Mouse (Mus musculus): ENCODE data around the gene Slc38a3. TPM values are rescaled to one million over a fixed set of nuclear protein-coding genes. Genes with fewer than 3 reads are reported as not detected.

Gene Slc38a3
- total and polyA plus RNA-seq, 2 experiments from 2014 or later = 38.7 to 60.9 TPM

GRCm38 (mm10) chr9:107695441-107696105 lies 26.2 kb upstream of the Slc38a3 start:
- DNase-seq (no peak), ATAC-seq (no peak)
- Histone ChIP-seq H3K4me1 (ENCODE audit: insufficient read depth) (peaks cover 20% of the 10 kb centered on the region), H3K4me2 (ENCODE audit: low read depth) (no peak overlapping the region), H3K27ac (ENCODE audit: low read depth, low read length) (no peak overlapping the region), H3K27me3 (ENCODE audit: insufficient read depth, low read length) (no peaks in the 10 kb centered on the region), H3K9ac (no peak overlapping the region), H3K4me3 (ENCODE audit: low read depth, low read length) (no peak overlapping the region), H3K9me3 (ENCODE audit: low read length) (no peaks in the 10 kb centered on the region), H3K36me3 (ENCODE audit: insufficient read depth) (peaks cover 21% of the 10 kb centered on the region; the same call in 1 of the 2 replicates)
- TF ChIP-seq CTCF (IDR thresholded peaks at IDR 0.05; ENCODE audit: low read depth) = no peak
- WGBS = 91% methylated on average over 12 of the region's 12 CpGs

GRCm38 (mm10) chr9:107694627-107695026 lies 25.3 kb upstream of the Slc38a3 start:
- no peak for ATAC-seq
- no peak for DNase-seq
- Histone ChIP-seq H3K4me3 (ENCODE audit: low read depth, low read length) (no peak overlapping the region), H3K4me1 (ENCODE audit: insufficient read depth) (peaks cover 15% of the 10 kb centered on the region), H3K4me2 (ENCODE audit: low read depth) (no peak overlapping the region), H3K9ac (no peak overlapping the region), H3K27me3 (ENCODE audit: insufficient read depth, low read length) (no peaks in the 10 kb centered on the region), H3K9me3 (ENCODE audit: low read length) (no peaks in the 10 kb centered on the region), H3K27ac (ENCODE audit: low read depth, low read length) (no peak overlapping the region), H3K36me3 (ENCODE audit: insufficient read depth) (peaks cover 28% of the 10 kb centered on the region)
- no peak for TF ChIP-seq CTCF (IDR thresholded peaks at IDR 0.05; ENCODE audit: low read depth)
- 83% methylated on average over 7 of the region's 7 CpGs for WGBS

- no peak overlapping the region for H3K4me2 ChIP-seq (ENCODE audit: low read depth)
- peaks cover 29% of the 10 kb centered on the region for H3K36me3 ChIP-seq (ENCODE audit: insufficient read depth)
- TF ChIP-seq CTCF (IDR thresholded peaks at IDR 0.05; ENCODE audit: low read depth) = peak; percentile 23; the same call in 1 of the 2 replicates
- ATAC-seq (0 out of 2 replicates have a peak, but pooled peaks have one; percentile 14), DNase-seq (no peak)
- no peaks in the 10 kb centered on the region for H3K27me3 ChIP-seq (ENCODE audit: insufficient read depth, low read length)
- no peak overlapping the region for H3K27ac ChIP-seq (ENCODE audit: low read depth, low read length)
- H3K9me3 ChIP-seq (ENCODE audit: low read length) = no peaks in the 10 kb centered on the region
- H3K4me3 ChIP-seq (ENCODE audit: low read depth, low read length) = no peak overlapping the region
- no peak overlapping the region for H3K9ac ChIP-seq
- peaks cover 6% of the 10 kb centered on the region for H3K4me1 ChIP-seq (ENCODE audit: insufficient read depth)
- 46% methylated on average over 4 of the region's 4 CpGs for WGBS
Measured at GRCm38 (mm10) chr9:107693433-107693987, 24.2 kb upstream of the Slc38a3 start.

DNA sequence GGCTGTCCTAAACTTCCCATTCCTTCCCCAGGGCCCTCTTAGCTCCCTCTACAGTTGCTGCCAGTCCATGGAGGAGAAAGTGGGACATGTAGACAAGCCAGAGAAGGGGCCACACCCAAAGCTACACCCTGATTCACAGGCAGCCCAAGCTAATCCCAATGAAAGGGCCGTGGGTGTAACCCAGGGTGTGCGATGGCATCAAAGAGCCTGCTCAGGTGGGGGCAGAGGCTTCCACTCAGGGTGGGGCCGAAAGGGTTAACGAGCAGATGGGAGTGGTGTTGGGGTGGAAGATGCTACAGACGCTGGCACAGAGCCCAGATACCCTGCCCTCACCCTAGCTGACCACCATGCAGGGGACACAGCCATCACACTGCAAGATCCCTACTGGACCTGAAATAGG lies 23.5 kb upstream of the Slc38a3 start:
- no peak overlapping the region for H3K4me2 ChIP-seq (ENCODE audit: low read depth)
- WGBS = 61% methylated on average over 5 of the region's 5 CpGs
- no peak overlapping the region for H3K9ac ChIP-seq
- H3K4me1 ChIP-seq (ENCODE audit: insufficient read depth) = no peaks in the 10 kb centered on the region
- DNase-seq (no peak), ATAC-seq (no peak)
- no peaks in the 10 kb centered on the region for H3K9me3 ChIP-seq (ENCODE audit: low read length)
- no peaks in the 10 kb centered on the region for H3K27me3 ChIP-seq (ENCODE audit: insufficient read depth, low read length)
- no peak overlapping the region for H3K27ac ChIP-seq (ENCODE audit: low read depth, low read length)
- no peak overlapping the region for H3K4me3 ChIP-seq (ENCODE audit: low read depth, low read length)
- TF ChIP-seq CTCF (IDR thresholded peaks at IDR 0.05; ENCODE audit: low read depth) = no peak
- peaks cover 34% of the 10 kb centered on the region for H3K36me3 ChIP-seq (ENCODE audit: insufficient read depth)

DNA sequence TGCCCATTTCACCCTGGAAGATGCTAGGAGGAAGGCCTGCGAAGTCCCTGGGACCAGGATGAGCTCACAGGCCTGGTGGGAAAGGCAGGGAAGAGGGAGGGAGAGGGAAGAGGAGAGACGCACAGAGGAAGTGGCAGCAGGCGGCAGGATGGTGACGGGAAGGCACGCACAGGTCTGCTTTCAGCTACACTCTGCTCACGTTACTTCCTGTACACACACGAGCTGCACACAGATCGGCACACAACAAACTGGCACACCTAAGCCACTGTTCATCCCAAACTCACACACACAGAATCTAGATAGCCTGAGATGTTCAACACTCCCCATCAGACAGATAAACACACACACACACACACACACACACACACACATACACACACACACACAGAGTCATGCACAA lies 21.1 kb upstream of the Slc38a3 start:
- H3K36me3 ChIP-seq (ENCODE audit: insufficient read depth) = peaks cover 54% of the 10 kb centered on the region
- DNase-seq (no peak), ATAC-seq (no peak)
- 78% methylated on average over 8 of the region's 8 CpGs for WGBS
- H3K9me3 ChIP-seq (ENCODE audit: low read length) = no peaks in the 10 kb centered on the region
- H3K4me3 ChIP-seq (ENCODE audit: low read depth, low read length) = no peak overlapping the region
- H3K4me2 ChIP-seq (ENCODE audit: low read depth) = no peak overlapping the region
- H3K27me3 ChIP-seq (ENCODE audit: insufficient read depth, low read length) = no peaks in the 10 kb centered on the region
- TF ChIP-seq CTCF (IDR thresholded peaks at IDR 0.05; ENCODE audit: low read depth) = no peak
- H3K9ac ChIP-seq = no peak overlapping the region
- no peaks in the 10 kb centered on the region for H3K4me1 ChIP-seq (ENCODE audit: insufficient read depth)
- H3K27ac ChIP-seq (ENCODE audit: low read depth, low read length) = no peak overlapping the region

DNA sequence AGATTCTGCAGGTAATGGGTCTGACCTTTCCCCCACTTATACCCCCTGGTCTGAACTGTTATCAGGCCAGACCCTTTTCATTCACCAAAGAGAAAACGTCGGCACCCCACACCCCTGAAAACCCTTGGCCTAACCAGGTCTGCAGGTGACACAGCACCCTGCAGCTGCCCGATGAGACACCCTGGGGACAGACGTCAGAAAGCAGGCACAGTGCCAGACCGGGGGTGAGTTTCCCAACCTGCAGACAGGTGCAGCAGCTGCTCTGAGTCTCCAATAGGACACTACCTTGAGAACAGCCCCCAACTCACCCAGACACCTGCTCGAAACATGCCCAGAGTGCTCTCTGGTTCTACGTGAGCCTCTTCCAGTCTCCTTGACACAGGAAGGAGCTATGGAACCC lies 19.6 kb upstream of the Slc38a3 start:
- no peak for DNase-seq
- Histone ChIP-seq H3K4me1 (ENCODE audit: insufficient read depth) (no peaks in the 10 kb centered on the region), H3K9ac (no peak overlapping the region), H3K4me2 (ENCODE audit: low read depth) (no peak overlapping the region), H3K27me3 (ENCODE audit: insufficient read depth, low read length) (no peaks in the 10 kb centered on the region), H3K36me3 (ENCODE audit: insufficient read depth) (peaks cover 68% of the 10 kb centered on the region), H3K9me3 (ENCODE audit: low read length) (no peaks in the 10 kb centered on the region), H3K4me3 (ENCODE audit: low read depth, low read length) (no peak overlapping the region), H3K27ac (ENCODE audit: low read depth, low read length) (no peak overlapping the region)
- no peak for TF ChIP-seq CTCF (IDR thresholded peaks at IDR 0.05; ENCODE audit: low read depth)
- 79% methylated on average over 7 of the region's 7 CpGs for WGBS
- ATAC-seq = no peak

GRCm38 (mm10) chr9:107688415-107688814 lies 19.1 kb upstream of the Slc38a3 start:
- Histone ChIP-seq H3K36me3 (ENCODE audit: insufficient read depth) (peaks cover 73% of the 10 kb centered on the region), H3K9ac (no peak overlapping the region), H3K4me3 (ENCODE audit: low read depth, low read length) (no peak overlapping the region), H3K27me3 (ENCODE audit: insufficient read depth, low read length) (no peaks in the 10 kb centered on the region), H3K4me2 (ENCODE audit: low read depth) (no peak overlapping the region), H3K4me1 (ENCODE audit: insufficient read depth) (no peaks in the 10 kb centered on the region), H3K27ac (ENCODE audit: low read depth, low read length) (no peak overlapping the region), H3K9me3 (ENCODE audit: low read length) (no peaks in the 10 kb centered on the region)
- 90% methylated on average over 5 of the region's 5 CpGs for WGBS
- no peak for DNase-seq
- no peak for ATAC-seq
- TF ChIP-seq CTCF (IDR thresholded peaks at IDR 0.05; ENCODE audit: low read depth) = no peak
